Mouse (Mus musculus) forebrain, embryonic 15.5 days (tissue): ENCODE data around the gene Mettl22. TPM values are rescaled to one million over a fixed set of nuclear protein-coding genes. Genes with fewer than 3 reads are reported as not detected.
A peak's percentile ranks its signal among the peaks of the same experiment; 100 is the strongest.

Source experiments
- ATAC-seq: fragments of 200-750 bp; cut with Nextera tagmentation; replicated peaks from 2 replicates; pipeline ENCODE4 v1.8.0; 2017; ENCODE audit warnings: mild to moderate bottlenecking, moderate TSS enrichment, moderate library complexity
- H3K27ac ChIP-seq: fragments of 300-500 bp; sonication (generic); replicated peaks from 2 replicates; pipeline ENCODE4 v1.5.1; 2015; ENCODE audit warnings: mild to moderate bottlenecking, inconsistent platforms
- H3K27me3 ChIP-seq: fragments of 300-500 bp; sonication (generic); 2 replicates; pipeline ENCODE4 v1.6.1; 2015; ENCODE audit warnings: inconsistent platforms
- H3K36me3 ChIP-seq: fragments of 300-500 bp; sonication (generic); 2 replicates; pipeline ENCODE4 v1.6.1; 2015; ENCODE audit warnings: mild to moderate bottlenecking, inconsistent platforms
- H3K4me1 ChIP-seq: fragments of 300-500 bp; sonication (generic); 2 replicates; pipeline ENCODE4 v1.6.1; 2015; ENCODE audit warnings: inconsistent platforms
- H3K4me2 ChIP-seq: fragments of 300-500 bp; sonication (generic); replicated peaks from 2 replicates; pipeline ENCODE4 v1.6.1; 2015; ENCODE audit warnings: mild to moderate bottlenecking, inconsistent platforms
- H3K4me3 ChIP-seq: fragments of 300-500 bp; sonication (generic); 2 replicates; pipeline ENCODE4 v1.5.1; 2015; ENCODE audit warnings: mild to moderate bottlenecking, inconsistent platforms
- H3K9ac ChIP-seq: fragments of 300-500 bp; sonication (generic); replicated peaks from 2 replicates; pipeline ENCODE4 v1.6.1; 2015; ENCODE audit warnings: mild to moderate bottlenecking, inconsistent platforms
- H3K9me3 ChIP-seq: fragments of 300-500 bp; sonication (generic); 2 replicates; pipeline ENCODE4 v1.6.1; 2016; ENCODE audit warnings: inconsistent platforms
- WGBS: fragments of 180-500 bp; shearing (Covaris S2); methylation state at CpG from one replicate; pipeline ENCODE4 v1.1.7; 2015; ENCODE audit warnings: mixed read lengths; 5-methylcytosine and 5-hydroxymethylcytosine counted together
- polyA plus RNA-seq: library from polyadenylated mRNA; unstranded; fragments of >200 nt; fragmentation: Nextera tagmentation; extraction: Ambion mirVana; gene quantifications from 2 replicates; pipeline ENCODE4 v1.2.1, GENCODE M21; 2015

Gene Mettl22
- polyA plus RNA-seq = 32.2 and 36.1 TPM in 2 replicates

GRCm38 (mm10) chr16:8470603-8471481 lies at the start of gene Mettl22:
Gene Mettl22, plus strand, starts transcription at chr16:8470788.
- Histone ChIP-seq H3K27ac (peak within 1 kb of the TSS; percentile 58; the same call in 1 of the 2 replicates), H3K27me3 (no peaks in the 10 kb centered on the region), H3K4me1 (peaks cover 10% of the 10 kb centered on the region), H3K36me3 (no peaks in the 10 kb centered on the region), H3K9ac (peak within 1 kb of the TSS; percentile 54), H3K4me3 (peak within 1 kb of the TSS; percentile 72), H3K9me3 (no peaks in the 10 kb centered on the region), H3K4me2 (peak within 1 kb of the TSS; percentile 58)
- ATAC-seq = peak; percentile 98
- under 1% methylated on average over 48 of the region's 48 CpGs for WGBS

GRCm38 (mm10) chr16:8420842-8421241 lies 49.7 kb upstream of the Mettl22 start:
- 94% methylated on average over 4 of the region's 4 CpGs for WGBS
- H3K4me2 ChIP-seq = no peak overlapping the region
- no peak for ATAC-seq
- H3K27ac ChIP-seq = no peak overlapping the region
- H3K27me3 ChIP-seq = peaks cover 30% of the 10 kb centered on the region
- H3K36me3 ChIP-seq = no peaks in the 10 kb centered on the region
- H3K9ac ChIP-seq = no peak overlapping the region
- H3K9me3 ChIP-seq = no peaks in the 10 kb centered on the region
- peaks cover 8% of the 10 kb centered on the region for H3K4me1 ChIP-seq
- H3K4me3 ChIP-seq = no peak overlapping the region

GRCm38 (mm10) chr16:8423626-8424114 lies 46.9 kb upstream of the Mettl22 start:
- H3K9ac ChIP-seq = no peak overlapping the region
- H3K4me2 ChIP-seq = no peak overlapping the region
- H3K9me3 ChIP-seq = no peaks in the 10 kb centered on the region
- peaks cover 38% of the 10 kb centered on the region for H3K27me3 ChIP-seq
- H3K27ac ChIP-seq = no peak overlapping the region
- no peaks in the 10 kb centered on the region for H3K36me3 ChIP-seq
- ATAC-seq = no peak
- H3K4me3 ChIP-seq = no peak overlapping the region
- peaks cover 8% of the 10 kb centered on the region for H3K4me1 ChIP-seq
- WGBS = 50% methylated on average over 7 of the region's 7 CpGs

- Histone ChIP-seq H3K9me3 (no peaks in the 10 kb centered on the region), H3K4me1 (peaks cover 8% of the 10 kb centered on the region), H3K9ac (peak overlapping the region; percentile 8; the same call in 1 of the 2 replicates), H3K27me3 (peaks cover 38% of the 10 kb centered on the region), H3K4me3 (peak overlapping the region; percentile 34), H3K27ac (no peak overlapping the region), H3K36me3 (no peaks in the 10 kb centered on the region), H3K4me2 (peak overlapping the region; percentile 56)
- no peak for ATAC-seq
- WGBS = 4% methylated on average over 43 of the region's 43 CpGs
These were observed 46.2 kb upstream of the Mettl22 start for GRCm38 (mm10) chr16:8424161-8424970.

GRCm38 (mm10) chr16:8424971-8425330 lies 45.6 kb upstream of the Mettl22 start, which contains the start of gene Tmem114:
Gene Tmem114, minus strand, starts transcription at chr16:8425136.
- Histone ChIP-seq H3K4me3 (peak within 1 kb of the TSS; percentile 34), H3K4me2 (peak within 1 kb of the TSS; percentile 56), H3K36me3 (no peaks in the 10 kb centered on the region), H3K27me3 (peaks cover 38% of the 10 kb centered on the region), H3K4me1 (peaks cover 8% of the 10 kb centered on the region), H3K9ac (peak within 1 kb of the TSS; percentile 8; the same call in 1 of the 2 replicates), H3K9me3 (no peaks in the 10 kb centered on the region), H3K27ac (no peak within 1 kb of the TSS)
- no peak for ATAC-seq
- 2% methylated on average over 16 of the region's 16 CpGs for WGBS

GRCm38 (mm10) chr16:8425736-8426135 lies 44.9 kb upstream of the Mettl22 start:
- H3K36me3 ChIP-seq = no peaks in the 10 kb centered on the region
- no peak overlapping the region for H3K9ac ChIP-seq
- H3K4me1 ChIP-seq = peaks cover 8% of the 10 kb centered on the region
- 83% methylated on average over 5 of the region's 5 CpGs for WGBS
- H3K4me3 ChIP-seq = no peak overlapping the region
- no peaks in the 10 kb centered on the region for H3K9me3 ChIP-seq
- no peak for ATAC-seq
- no peak overlapping the region for H3K4me2 ChIP-seq
- no peak overlapping the region for H3K27ac ChIP-seq
- peaks cover 38% of the 10 kb centered on the region for H3K27me3 ChIP-seq

GRCm38 (mm10) chr16:8429531-8429930 lies 41.1 kb upstream of the Mettl22 start:
- Histone ChIP-seq H3K27me3 (peaks cover 20% of the 10 kb centered on the region), H3K36me3 (no peaks in the 10 kb centered on the region), H3K9ac (no peak overlapping the region), H3K9me3 (no peaks in the 10 kb centered on the region), H3K4me2 (no peak overlapping the region), H3K27ac (no peak overlapping the region), H3K4me3 (no peak overlapping the region), H3K4me1 (peaks cover 3% of the 10 kb centered on the region)
- ATAC-seq = no peak
- WGBS = 86% methylated on average over 4 of the region's 4 CpGs

- no peak overlapping the region for H3K27ac ChIP-seq
- H3K4me2 ChIP-seq = no peak overlapping the region
- no peak overlapping the region for H3K9ac ChIP-seq
- no peaks in the 10 kb centered on the region for H3K36me3 ChIP-seq
- 92% methylated on average over 3 of the region's 3 CpGs for WGBS
- H3K9me3 ChIP-seq = no peaks in the 10 kb centered on the region
- no peak for ATAC-seq
- no peaks in the 10 kb centered on the region for H3K4me1 ChIP-seq
- H3K27me3 ChIP-seq = no peaks in the 10 kb centered on the region
- no peak overlapping the region for H3K4me3 ChIP-seq
These were observed 38.0 kb upstream of the Mettl22 start for GRCm38 (mm10) chr16:8432616-8433015.

GRCm38 (mm10) chr16:8444911-8445310 lies 25.7 kb upstream of the Mettl22 start:
- Histone ChIP-seq H3K4me3 (no peak overlapping the region), H3K9ac (no peak overlapping the region), H3K9me3 (no peaks in the 10 kb centered on the region), H3K27me3 (no peaks in the 10 kb centered on the region), H3K4me1 (no peaks in the 10 kb centered on the region), H3K4me2 (no peak overlapping the region), H3K36me3 (no peaks in the 10 kb centered on the region), H3K27ac (no peak overlapping the region)
- ATAC-seq = no peak
- 92% methylated on average over 7 of the region's 7 CpGs for WGBS

GRCm38 (mm10) chr16:8446256-8446655 lies 24.3 kb upstream of the Mettl22 start:
- Histone ChIP-seq H3K9me3 (no peaks in the 10 kb centered on the region), H3K4me2 (no peak overlapping the region), H3K9ac (no peak overlapping the region), H3K4me1 (no peaks in the 10 kb centered on the region), H3K27ac (no peak overlapping the region), H3K27me3 (no peaks in the 10 kb centered on the region), H3K4me3 (no peak overlapping the region), H3K36me3 (no peaks in the 10 kb centered on the region)
- WGBS = 94% methylated on average over 6 of the region's 6 CpGs
- no peak for ATAC-seq

- ATAC-seq = no peak
- no peaks in the 10 kb centered on the region for H3K9me3 ChIP-seq
- no peak overlapping the region for H3K4me3 ChIP-seq
- WGBS = 95% methylated on average over 2 of the region's 2 CpGs
- no peak overlapping the region for H3K9ac ChIP-seq
- no peaks in the 10 kb centered on the region for H3K27me3 ChIP-seq
- H3K27ac ChIP-seq = no peak overlapping the region
- H3K4me1 ChIP-seq = no peaks in the 10 kb centered on the region
- H3K36me3 ChIP-seq = no peaks in the 10 kb centered on the region
- no peak overlapping the region for H3K4me2 ChIP-seq
These were observed 17.3 kb upstream of the Mettl22 start for GRCm38 (mm10) chr16:8453301-8453700.

GRCm38 (mm10) chr16:8455221-8455620 lies 15.4 kb upstream of the Mettl22 start:
- Histone ChIP-seq H3K4me3 (no peak overlapping the region), H3K27ac (no peak overlapping the region), H3K4me1 (no peaks in the 10 kb centered on the region), H3K4me2 (no peak overlapping the region), H3K9ac (no peak overlapping the region), H3K27me3 (no peaks in the 10 kb centered on the region), H3K36me3 (no peaks in the 10 kb centered on the region), H3K9me3 (no peaks in the 10 kb centered on the region)
- WGBS = 59% methylated on average over 2 of the region's 2 CpGs
- no peak for ATAC-seq
